Mouse (Mus musculus) adrenal gland, postnatal 10 days (tissue): ENCODE results near the gene Mvd. TPM values are rescaled to one million over a fixed set of nuclear protein-coding genes. Genes with fewer than 3 reads are reported as not detected.

Experiments
- DNase-seq: peaks from one replicate; pipeline ENCODE4 v3.0.0; 2021; ENCODE audit warnings: mixed read lengths
- long read RNA-seq, 2 experiments: library from polyadenylated mRNA; stranded (forward); transcript quantifications; one replicate each; pipeline ENCODE4 v2.0.0; 2021
- total RNA-seq, 2 experiments: library from RNA; stranded (reverse); gene quantifications; 2 replicates each; pipeline ENCODE4 v1.2.3; 2021

The Mvd gene
- 1 to 10 TPM; 7.4 to 8.0 TPM for total RNA-seq
- long read RNA-seq, experiment 1, transcript Mvd-201 (10 exons, 1,756 nt) = major isoform, 20 of 26 reads
- long read RNA-seq, experiment 1, partial matches to known transcripts = 4 of 26 reads
- long read RNA-seq, experiment 1, other reads (novel, unspliced or antisense) = 2 of 26 reads
- long read RNA-seq, experiment 2, transcript Mvd-201 (10 exons, 1,756 nt) = major isoform, 6 of 8 reads
- long read RNA-seq, experiment 2, partial matches to known transcripts = 1 of 8 reads
- long read RNA-seq, experiment 2, other reads (novel, unspliced or antisense) = 1 of 8 reads

DNA sequence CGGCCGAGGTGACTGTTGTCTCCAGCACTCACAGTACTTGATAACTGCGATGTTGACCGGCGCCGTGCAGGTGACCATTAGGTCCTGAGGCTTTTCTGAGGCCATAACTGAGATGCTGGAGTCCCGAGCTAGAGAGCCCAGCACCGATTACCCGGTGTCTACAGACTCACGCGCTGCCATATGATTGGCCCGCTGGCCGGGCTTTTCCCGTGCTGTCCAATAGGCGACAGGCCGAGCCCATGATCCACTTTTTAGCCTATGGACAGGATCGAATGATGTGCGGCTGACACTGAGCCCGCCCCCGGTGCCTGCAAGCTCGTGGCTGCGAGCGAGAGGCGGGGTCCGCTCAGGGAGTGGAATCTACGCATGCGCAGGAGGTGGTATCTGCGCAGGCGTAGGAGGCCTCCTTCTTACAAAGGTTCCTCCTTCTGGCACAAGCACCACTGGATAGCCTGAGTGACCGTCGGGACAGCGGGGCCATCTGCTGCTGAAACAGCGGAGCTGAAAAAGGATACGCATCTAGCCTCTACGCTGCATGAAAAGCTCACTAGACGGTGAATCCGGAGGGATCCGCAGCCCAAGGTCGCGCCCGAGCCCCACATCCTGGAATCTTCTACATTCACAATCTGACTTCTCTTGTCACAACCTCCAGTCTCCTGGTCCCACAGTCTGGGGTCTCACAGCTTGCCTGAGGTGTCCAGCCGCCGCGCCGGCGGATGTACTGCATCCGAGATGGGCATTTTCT is at the start of gene Mvd:
Gene Mvd, minus strand, starts transcription at position 161 of the 745 bp plus-strand sequence.
- peak; percentile 98 for DNase-seq

DNA sequence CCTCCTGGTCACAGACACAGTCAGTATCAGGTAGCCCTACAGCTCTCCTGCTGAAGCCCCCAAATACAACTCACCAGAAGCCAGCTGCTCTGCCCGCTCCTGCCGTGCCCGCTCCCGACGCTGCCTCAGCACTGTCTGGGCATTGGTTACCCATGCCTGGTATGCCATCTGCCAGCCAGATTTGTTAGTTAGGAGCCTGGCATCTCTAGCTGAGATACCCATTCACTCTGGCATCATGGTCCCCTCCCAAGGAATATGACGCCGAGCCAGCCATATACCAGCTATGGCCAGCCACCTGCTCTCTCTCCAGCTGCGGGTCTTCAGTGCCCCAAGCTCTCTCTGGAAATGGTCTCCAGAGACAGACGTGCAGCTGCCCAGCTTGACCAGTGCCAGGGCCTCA is 45.2 kb upstream of the Mvd start:
- no peak for DNase-seq

DNA sequence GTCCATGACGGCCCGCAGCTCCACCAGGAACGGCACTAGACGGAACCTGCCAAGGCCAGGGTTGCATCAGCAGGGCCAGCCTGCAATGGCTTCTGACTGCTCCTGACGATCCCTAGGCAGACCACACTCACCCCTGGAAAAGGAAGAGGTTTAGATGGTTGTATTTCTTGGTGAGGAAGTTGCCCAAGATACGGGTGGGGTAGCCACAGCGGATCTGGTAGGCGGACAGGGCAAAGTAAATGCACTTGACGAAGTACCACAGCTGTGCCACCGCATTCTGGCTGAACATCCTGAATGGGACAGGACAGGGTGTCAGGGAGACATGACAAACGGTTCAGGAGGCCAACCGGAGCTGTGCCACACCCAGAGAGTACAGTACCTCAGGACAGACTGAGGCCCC is 41.6 kb upstream of the Mvd start:
- DNase-seq = no peak

DNA sequence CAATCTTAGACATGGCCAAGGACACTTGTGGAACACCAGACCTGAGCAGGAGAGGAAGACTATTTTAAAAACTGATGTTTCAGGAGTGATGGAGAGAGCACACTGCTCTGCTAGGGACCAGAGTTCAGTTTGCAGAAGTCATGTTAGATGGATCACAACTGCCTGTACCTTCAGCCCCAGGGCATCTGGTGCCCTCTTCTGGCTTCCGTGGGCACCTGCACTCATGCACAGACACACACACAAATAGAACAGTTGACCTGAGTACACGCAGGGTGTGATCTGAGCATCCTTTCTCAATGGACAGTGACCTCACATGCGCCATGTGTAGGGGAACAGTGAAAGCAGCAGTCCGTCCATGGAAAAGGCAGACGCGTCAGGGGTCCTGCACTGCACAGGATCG is 40.7 kb upstream of the Mvd start:
- no peak for DNase-seq

DNA sequence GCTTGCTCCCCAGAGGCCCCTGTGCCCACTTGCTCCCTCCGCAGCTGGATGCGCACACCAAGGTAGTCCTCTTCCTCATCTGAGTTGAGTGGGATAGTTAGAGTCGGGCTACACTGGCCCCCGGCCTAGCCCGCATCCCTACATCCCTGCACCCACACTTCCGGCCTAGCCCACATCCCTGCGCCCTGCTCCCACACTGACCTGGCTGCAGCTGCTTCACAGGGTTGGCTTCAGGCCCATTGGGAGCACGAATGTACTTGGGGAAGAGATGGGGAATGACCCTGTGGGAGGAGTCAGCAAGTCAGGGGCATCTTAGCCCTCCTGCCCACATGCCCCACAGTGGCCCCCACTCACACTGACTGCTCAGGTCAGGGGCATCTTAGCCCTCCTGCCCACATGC is 39.2 kb upstream of the Mvd start:
- no peak for DNase-seq

DNA sequence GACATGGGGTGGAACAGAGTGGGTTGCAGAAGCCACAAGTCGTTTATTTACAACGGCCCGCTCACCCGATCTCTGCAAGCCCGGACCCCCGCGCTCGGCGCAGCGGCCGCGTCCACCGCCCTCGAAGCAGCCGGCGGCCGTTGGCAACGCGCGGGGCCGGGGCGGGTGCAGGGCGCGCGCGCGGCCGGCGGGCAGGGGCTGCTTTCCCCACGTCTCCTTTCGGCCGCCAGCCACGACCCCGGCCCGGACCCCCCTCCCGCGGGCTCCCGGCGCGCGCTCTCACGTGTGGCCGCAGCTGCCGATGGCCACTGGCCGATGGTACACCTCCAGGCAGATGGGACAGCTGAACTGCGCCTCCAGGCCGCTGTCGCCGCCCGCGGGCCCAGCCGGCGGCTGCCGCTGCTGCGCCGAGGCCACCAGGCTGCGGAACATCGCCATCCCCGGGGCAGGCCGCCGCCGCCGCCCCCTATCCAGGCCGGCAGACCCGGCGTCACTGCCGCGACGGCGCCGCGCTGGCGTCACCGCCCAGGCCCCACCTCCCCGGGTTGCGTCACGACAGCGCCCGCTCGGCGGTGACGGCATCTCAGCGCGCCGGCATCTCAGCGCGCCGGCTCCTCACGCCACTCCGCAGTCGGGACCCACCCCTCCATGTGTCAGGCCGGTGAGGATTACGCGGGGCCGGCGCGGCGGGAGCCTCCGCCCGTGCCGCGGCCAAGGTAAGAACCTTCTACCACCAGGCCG is 32.5 kb upstream of the Mvd start, which contains the start of the genes Rnf166 and Ctu2:
Gene Rnf166, minus strand, starts transcription at position 485 of the 741 bp plus-strand sequence.
Gene Ctu2, plus strand, starts transcription at position 564 of the 741 bp plus-strand sequence.
- peak; percentile 98 for DNase-seq

DNA sequence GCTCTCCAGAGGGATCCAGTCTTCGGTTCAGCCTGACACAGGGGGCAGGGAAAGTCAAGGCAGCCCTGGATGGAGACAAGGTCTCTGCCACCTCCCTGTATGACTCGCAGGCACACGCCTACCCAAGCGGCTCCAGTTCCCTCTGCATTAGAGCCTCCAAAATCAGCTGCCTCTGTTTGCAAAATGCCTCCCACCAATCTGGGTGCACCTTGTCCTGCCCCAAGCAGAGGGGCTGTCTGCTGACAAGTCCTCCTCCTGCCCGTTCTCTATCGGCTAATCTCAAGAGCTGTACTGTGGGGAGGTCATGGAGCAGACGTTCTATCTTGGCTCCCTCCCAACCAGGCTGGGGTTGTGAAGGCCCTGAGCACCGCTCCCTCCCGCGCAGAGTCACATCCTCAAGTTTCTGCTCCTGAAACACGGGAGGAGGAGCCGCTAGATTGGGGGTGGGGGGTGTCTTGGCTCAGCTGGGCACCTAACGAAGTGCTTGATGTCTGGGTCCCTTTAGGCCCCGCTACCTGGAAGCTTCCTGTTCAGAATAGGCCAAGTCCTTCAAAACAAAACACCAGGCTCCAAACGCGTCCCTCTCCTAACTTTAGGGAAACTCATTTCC is 31.8 kb upstream of the Mvd start:
- peak; percentile 75 for DNase-seq

DNA sequence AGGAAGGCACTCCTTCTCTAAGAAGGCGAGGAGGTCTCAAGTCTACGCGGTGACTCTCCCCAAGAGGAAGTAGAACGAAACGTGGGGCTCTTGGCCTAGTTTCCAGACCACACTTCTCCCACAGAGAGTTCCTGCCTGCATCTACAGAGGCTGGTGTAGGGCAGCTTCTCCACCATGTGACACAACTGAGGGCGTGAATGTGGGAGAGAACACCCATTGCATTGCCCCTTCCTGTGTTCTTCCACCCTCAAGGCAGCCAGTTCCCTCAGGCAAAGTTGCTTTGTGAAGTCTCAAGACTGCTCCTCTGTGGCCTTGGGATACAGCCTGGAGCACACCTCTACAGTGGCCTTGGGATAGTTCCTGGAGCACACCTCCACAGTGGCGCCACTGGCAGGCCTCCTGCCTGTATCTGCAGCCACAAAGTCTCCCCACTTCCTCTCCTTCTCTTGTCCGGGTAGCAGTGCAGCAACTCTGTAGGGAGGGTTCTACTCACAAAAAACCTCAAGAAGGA is 30.7 kb upstream of the Mvd start:
- no peak for DNase-seq

DNA sequence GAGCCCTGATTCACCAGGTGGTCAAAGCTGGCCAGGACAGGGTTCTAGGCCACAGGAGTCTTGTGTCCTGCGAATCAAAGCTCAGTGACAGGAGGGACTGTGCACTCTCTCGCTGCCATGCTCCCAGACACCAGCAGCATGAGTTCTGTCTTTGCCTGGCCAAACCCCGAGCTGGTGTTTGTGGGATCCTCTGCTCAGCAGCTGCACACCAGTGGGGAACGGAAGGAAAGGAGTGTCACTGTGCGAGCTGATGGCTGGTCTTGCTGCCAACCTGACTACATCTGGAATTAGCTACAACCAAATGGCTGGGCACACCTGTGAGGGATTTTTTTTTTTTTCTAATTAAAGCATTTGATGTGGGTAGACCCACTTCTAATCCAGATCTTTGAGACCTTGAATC is 27.5 kb upstream of the Mvd start:
- no peak for DNase-seq

DNA sequence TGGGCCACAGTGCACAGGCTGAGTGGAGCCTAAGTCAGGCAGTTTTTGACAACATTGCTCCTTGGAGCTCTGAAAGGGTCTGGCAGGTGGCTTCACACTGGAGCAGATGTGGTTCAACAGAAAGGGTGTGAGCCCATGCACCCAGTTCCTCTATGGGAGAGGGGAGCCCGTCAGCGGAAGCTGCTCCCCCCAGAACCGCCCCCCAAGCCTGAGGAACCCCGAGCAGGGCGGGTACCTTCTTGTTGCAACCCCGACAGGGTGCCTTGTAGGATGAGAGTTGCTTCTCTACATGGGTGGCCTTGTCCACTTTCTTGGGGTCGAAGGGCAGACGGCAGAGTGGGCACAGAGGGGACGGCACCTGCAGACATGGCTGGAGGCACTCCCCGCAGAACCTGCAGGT is 26.7 kb upstream of the Mvd start:
- DNase-seq = no peak

DNA sequence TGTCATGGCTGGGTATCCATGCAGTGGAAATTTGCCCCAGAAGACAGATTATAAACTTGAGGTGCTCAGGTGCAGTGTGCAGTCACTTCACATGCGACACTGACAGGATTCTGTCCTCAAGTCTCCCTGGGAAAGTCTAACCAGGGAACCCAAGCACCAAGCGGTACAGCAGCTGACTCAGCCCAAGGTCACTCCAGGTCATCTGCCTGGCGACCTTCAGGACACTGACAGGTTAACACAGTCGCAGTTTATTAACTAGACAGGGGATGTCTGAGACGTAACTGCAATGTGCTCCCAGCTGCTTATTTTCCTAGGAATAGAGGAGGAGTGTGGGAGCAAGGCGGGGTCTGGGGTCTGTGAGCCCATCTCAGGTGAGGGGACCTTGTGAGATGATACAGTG is 26.2 kb upstream of the Mvd start:
- no peak for DNase-seq

DNA sequence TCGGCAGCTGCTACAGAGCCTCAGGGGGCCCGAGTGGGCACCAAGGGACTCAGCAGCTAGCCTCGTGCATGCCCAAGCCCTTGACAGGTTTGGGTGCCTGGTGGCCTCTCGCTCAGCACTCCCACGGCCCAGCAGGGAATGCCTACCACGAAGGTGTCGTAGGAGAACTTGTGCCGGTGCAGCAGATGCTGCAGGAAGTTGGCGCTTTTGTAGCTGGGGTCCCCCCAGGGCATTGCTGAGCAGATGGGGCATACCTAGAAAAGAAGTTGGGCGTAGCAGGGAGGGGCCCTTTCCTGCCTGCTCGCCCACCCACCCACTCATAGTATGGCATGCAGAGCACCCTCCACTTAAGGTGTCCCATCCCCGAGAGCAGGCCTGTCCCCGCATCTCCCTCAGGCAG is 24.6 kb upstream of the Mvd start:
- no peak for DNase-seq

DNA sequence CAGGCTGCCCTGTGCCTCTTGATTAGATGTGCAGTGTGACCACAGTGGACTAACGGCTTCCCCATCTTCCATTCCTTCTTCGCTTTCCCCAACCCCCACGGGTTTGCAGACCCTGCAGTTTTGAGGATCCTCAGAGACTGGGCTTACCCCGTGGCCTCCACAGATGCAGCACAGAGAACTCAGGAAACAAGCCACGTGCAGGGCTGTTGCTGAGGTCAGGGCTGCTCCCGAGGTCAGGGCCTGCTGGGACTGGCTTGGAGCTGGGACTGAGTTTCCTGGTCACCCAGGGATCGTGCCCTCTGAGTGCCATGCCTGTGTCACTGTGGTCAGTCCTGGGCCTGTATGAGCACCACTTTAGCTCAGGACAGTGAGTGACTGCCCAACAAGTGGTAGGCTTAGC is 21.8 kb upstream of the Mvd start:
- no peak for DNase-seq

DNA sequence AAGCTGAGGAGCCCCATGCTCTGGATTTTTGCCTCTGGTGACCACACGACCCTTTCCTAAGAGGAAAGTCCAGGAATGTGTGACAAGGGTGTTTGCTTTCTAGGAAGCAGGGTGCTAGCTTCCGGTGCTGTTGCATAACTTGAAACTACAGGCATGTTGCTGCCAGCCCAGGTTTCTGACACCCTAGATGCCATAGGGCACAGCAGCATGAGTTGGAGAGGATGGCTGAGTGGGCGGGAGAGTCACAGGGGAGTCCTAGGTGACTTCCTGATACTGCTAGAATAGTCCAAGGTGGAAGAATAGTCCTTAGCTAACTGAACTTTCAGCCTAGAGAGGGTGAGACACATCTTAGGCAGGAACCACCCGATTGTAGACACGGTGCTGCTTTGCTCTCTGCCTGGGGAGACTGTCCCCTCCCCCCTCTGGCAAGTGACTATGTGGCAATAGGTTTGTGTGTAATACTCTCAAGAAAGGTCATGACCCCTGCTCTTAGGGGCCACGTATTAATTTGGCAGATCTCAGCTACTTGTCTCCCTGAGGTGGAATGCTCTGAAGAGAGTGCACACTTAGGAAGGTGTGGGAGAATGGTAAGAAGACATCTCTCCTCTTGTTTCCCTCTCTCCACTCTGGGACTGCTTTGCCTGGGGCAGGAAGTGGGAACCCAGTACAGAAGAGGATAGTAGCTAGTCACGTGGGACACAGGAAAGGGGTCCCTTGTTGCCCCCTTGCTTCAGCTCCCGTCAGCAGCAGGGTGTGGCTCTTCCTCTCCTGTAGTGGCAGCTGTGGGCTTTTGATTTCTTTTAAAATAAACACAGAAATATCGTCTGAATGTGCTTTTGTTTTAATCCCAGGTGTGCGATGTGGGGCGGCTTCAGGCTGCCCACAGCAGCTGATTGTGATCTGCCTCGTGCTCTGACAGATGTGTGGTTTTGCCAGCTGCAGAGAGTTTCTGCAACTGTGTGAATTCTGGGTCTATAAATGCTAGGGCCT is 20.7 kb upstream of the Mvd start:
- no peak for DNase-seq

DNA sequence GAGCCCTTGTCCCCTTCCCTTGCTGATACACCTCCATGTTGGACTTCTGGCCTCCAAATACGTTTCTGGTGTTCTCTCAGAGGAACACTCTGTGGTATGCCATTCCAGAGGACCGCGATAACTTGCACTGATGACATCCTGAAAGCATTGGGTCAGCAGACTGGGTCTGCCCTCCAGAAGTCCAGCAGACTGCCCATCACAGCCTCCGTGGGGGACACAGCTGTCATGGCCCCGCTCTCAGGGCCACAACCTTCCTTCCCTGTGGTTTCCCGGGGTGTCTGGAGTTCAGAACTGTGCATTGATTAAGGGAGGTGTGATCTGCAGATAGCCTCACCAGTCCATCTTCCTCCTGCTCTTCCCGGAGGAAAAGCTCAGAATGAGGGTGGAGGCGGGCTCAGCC is 19.3 kb upstream of the Mvd start:
- no peak for DNase-seq

DNA sequence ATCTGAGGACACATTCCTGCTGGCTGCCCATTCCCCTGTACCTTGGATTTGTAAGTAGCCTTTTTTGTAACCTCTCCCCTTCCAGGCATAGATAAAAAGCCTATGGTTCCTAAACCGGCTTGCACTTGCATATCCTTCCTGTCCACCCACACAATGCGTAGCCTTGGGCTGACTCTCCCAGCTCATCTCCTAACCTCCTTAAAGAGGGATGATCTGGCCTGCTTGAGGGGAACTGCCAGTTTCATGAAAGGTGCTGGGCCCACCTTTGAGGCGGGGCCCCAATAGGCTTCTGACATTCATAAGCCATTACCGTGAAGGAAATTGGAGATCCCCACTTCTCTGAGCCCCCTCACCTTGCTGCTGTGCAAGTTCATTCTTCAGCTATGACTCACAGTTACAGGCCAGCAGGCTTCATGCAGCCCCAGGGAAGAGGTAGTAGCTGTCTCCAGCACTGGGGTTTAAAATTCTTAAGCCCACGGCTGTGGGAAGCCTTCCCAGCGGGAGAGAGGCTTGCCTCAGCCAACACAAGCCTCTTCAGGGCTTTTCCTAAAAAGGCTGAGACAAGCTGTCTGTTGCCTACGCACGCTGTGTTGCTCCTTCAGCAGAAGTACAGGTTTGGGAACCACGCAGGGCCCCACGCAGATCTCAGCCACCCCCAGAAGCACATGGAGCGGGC is 18.4 kb upstream of the Mvd start:
- no peak for DNase-seq

DNA sequence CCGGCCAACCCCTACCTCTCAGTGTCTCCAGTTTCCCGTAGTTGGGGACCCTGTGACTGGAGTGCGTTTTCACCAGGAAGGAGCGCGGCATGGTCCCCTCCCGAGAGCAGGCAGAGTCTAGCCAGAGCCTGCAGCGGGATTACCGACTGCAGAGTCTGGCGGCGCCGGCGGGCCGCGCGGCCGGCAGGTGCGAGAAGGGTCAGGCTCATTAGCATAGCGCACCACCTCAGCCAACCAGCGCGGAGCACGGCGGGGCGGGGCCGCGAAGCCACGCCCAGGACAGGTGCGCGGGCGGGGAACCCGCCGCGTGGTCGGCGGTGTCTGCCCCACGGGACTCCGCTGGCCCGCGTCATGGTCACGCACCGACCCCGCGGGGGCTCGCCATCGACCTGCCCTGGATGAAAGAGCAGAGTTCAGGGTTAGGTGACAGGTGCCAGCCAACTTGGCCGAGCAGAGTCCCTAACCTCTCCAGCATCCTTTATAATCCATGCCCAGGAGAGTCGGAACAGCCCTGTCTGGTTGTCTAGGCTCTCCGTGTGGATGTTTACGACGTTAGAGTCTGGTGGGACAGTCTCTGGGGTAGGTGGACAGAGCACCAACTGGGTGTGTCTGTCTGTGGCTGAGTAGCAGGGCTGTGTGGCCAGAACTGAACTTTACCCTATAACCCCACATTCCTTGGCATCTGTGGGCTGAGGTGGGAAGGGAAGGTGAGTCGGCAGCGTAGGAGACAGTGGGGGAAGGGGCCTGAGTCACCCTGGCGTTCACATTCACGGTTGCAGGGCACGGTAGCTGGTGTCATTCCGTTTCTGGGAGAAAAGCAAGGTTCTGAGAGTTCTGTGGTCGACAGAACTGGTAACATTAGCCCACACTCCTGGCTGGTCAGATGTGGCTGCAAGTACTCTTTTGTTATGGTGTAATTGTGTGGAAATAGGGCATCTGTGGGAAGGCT is 17.6 kb upstream of the Mvd start, which contains the start of gene Snai3:
Gene Snai3, minus strand, starts transcription at position 210 of the 949 bp plus-strand sequence.
- peak; percentile 59 for DNase-seq

DNA sequence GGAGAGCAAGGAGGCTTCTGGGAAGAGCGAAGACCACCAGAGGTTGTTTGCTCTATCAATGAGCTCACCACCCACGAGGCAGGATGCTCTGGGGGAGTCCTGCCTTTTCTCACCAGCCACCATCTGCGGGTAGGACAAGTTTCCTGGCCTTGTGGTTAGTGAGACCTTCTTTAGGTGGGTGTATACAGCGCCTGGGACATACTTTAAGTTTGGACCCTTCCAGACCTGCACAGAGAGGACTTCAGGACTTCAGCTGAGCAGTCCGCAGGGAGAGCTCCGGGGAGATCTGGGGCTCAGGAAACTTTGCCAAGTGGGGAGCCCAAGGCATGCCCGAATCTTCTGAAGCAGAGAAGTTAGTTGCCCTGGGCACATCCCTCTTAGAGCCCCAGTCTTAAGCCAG is 16.8 kb upstream of the Mvd start:
- DNase-seq = no peak

DNA sequence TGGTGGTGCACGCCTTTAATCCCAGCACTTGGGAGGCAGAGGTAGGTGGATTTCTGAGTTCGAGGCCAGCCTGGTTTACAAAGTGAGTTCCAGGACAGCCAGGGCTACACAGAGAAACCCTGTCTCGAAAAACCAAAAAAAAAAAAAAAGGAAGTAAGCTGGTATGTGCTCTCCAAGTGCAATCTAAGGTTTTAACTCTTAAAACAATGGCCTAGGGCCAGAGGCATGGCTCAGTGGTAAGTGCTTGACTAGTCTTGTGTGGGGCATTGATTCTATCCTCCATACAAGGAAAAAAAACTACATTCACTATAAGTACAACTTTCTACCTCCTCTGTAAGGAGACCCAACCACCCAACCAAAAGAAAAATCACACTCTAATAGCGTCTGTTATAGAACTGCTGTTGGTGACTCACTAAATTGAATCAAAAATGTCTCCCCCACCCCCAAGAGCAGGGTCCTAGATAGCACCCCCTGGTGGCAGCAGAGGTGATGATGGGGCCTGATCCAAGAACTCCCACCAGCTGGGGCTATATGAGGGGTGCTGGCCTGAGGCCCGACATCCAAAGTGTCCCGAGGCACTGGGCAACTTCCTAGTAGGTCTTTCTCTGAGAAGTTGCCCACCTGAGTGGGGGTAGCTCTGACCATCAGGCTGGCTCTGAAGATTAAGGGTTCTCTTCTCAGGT is 16.1 kb upstream of the Mvd start:
- DNase-seq = no peak
